Mouse (Mus musculus) embryonic facial prominence, embryonic 12.5 days (tissue): ENCODE data around the gene Schip1. TPM values are rescaled to one million over a fixed set of nuclear protein-coding genes. Genes with fewer than 3 reads are reported as not detected.

Experiments used
- ATAC-seq: fragments of 200-750 bp; cut with Nextera tagmentation; 2 replicates; pipeline ENCODE4 v1.8.0; 2017; ENCODE audit not compliant: insufficient number of reproducible peaks, insufficient read depth, low FRiP score, low TSS enrichment
- H3K27ac ChIP-seq: fragments of 300-500 bp; sonication (generic); 2 replicates; pipeline ENCODE4 v1.5.1; 2016; ENCODE audit warnings: mild to moderate bottlenecking
- H3K27me3 ChIP-seq: fragments of 300-500 bp; sonication (generic); 2 replicates; pipeline ENCODE4 v1.6.1; 2016; ENCODE audit warnings: mild to moderate bottlenecking, moderate library complexity
- H3K36me3 ChIP-seq: fragments of 300-500 bp; sonication (generic); 2 replicates; pipeline ENCODE4 v1.6.1; 2016; ENCODE audit warnings: mild to moderate bottlenecking
- H3K4me1 ChIP-seq: fragments of 300-500 bp; sonication (generic); 2 replicates; pipeline ENCODE4 v1.6.1; 2016
- H3K4me2 ChIP-seq: fragments of 300-500 bp; sonication (generic); replicated peaks from 2 replicates; pipeline ENCODE4 v1.6.1; 2016; ENCODE audit warnings: mild to moderate bottlenecking, moderate library complexity
- H3K4me3 ChIP-seq: fragments of 300-500 bp; sonication (generic); 2 replicates; pipeline ENCODE4 v1.5.1; 2016; ENCODE audit warnings: mild to moderate bottlenecking
- H3K9ac ChIP-seq: fragments of 300-500 bp; sonication (generic); 2 replicates; pipeline ENCODE4 v1.6.1; 2016; ENCODE audit warnings: mild to moderate bottlenecking, moderate library complexity
- H3K9me3 ChIP-seq: fragments of 300-500 bp; sonication (generic); 2 replicates; pipeline ENCODE4 v1.6.1; 2016; ENCODE audit warnings: mild to moderate bottlenecking, moderate library complexity
- WGBS: fragments of 180-500 bp; shearing (Covaris S2); methylation state at CpG from one replicate; pipeline ENCODE4 v1.1.7; 2016; 5-methylcytosine and 5-hydroxymethylcytosine counted together
- polyA plus RNA-seq: library from polyadenylated mRNA; unstranded; fragments of >200 nt; fragmentation: Nextera tagmentation; extraction: Ambion mirVana; gene quantifications from 2 replicates; pipeline ENCODE4 v1.2.1, GENCODE M21; 2016

The Schip1 gene
- polyA plus RNA-seq, 1 experiment from 2014 or later = 37.6 TPM

DNA sequence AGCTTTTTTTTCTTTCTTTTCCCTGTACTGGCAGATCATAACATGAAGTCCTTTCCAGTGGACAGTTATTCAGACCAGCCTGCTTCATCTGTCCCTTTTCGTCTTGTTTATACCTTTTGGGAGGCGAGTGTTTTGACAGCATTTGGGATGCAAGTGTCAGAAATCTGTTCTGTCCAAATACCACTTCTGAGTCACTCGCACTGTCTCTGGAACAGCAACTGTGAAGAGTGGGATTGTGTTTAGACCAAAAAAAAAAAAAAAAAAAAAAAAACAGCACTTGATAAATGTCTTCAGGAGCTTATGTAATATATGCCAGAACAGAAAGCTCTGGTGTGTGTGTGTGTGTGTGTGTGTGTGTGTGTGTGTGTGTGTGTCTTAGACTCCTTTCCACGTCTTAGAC, 505.7 kb downstream of the Schip1 start:
- Histone ChIP-seq H3K9me3 (no peaks in the 10 kb centered on the region), H3K4me1 (peaks cover 19% of the 10 kb centered on the region), H3K4me3 (no peak overlapping the region), H3K27ac (no peak overlapping the region), H3K9ac (no peak overlapping the region), H3K36me3 (no peaks in the 10 kb centered on the region), H3K27me3 (no peaks in the 10 kb centered on the region), H3K4me2 (no peak overlapping the region)
- WGBS = 72% methylated on average over 4 of the region's 4 CpGs
- ATAC-seq = no peak

DNA sequence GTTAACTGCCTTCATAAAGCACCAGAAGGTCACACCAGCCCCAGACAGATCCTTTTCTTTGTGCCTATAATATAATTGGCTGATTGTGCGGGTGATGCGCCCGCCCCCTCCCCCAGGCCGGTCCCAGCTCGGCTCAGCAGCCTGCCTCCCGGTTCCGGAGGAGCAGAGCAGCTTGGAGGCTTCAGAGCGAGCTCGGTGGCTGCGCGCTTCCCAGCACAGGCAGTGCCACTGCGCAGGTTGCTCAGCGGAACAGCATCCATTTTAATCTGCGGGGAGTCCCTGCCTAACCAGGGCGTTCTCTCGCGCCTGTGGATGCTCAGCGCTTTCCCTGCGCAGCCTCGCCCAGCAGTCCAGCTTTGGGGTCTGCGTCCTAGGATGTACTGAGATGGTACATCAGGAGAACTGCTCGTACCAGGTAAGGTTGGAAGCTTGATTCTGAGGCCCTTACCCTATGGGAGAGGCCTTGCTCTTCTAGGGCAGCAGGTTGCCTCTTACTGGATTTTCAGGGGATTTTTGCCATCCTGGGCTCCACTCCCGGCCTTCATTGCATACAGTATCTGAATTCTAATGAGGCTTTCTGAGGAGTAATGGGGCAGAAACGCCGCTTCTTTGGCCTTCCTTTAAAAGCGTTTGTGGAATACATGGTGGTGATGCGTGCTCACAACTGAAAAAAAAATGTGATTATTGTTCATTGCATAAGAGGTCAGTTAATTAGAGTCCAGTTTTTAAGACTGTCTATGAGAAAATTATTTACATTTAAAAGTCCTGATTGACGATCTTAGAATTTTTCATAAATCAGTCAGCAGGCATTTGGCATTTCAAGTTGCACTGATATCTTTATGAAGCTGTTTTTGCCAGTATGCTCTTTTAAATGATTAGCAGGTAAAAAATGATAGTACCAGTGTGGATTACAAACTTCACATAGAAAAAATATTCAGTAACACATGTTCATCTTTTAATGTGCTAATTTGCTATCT, 507.9 kb downstream of the Schip1 start:
- no peaks in the 10 kb centered on the region for H3K36me3 ChIP-seq
- no peaks in the 10 kb centered on the region for H3K9me3 ChIP-seq
- peak; percentile 78 for ATAC-seq
- peaks cover 34% of the 10 kb centered on the region for H3K4me1 ChIP-seq
- H3K9ac ChIP-seq = peak overlapping the region; percentile 11
- 11% methylated on average over 28 of the region's 28 CpGs for WGBS
- peak overlapping the region; percentile 48 for H3K27ac ChIP-seq
- no peaks in the 10 kb centered on the region for H3K27me3 ChIP-seq
- H3K4me3 ChIP-seq = peak overlapping the region; percentile 31
- peak overlapping the region; percentile 47 for H3K4me2 ChIP-seq

DNA sequence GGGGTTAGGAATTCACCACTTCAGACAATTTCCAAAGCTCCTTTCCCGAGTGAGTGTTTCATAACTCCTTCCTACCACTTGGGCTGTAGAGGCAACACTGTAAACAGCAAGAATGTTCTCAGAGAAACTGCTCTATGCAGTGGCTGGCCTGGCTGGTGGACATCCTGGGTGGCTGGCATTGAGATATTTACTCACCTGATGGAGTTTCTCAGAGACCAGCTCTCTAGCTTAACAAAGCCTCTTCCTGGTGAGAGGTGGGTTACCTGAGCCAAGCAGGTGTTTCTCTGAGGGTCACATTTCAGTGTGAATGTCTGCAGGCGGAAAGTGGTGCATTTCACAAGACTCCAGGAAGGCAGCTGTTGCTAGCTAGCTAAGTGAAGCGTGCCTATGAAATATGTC, 508.6 kb downstream of the Schip1 start:
- Histone ChIP-seq H3K27ac (no peak overlapping the region), H3K4me3 (no peak overlapping the region), H3K9me3 (no peaks in the 10 kb centered on the region), H3K4me2 (peak overlapping the region; percentile 12; the same call in 1 of the 2 replicates), H3K27me3 (no peaks in the 10 kb centered on the region), H3K4me1 (peaks cover 31% of the 10 kb centered on the region), H3K9ac (no peak overlapping the region), H3K36me3 (no peaks in the 10 kb centered on the region)
- 52% methylated on average over 3 of the region's 3 CpGs for WGBS
- no peak for ATAC-seq

DNA sequence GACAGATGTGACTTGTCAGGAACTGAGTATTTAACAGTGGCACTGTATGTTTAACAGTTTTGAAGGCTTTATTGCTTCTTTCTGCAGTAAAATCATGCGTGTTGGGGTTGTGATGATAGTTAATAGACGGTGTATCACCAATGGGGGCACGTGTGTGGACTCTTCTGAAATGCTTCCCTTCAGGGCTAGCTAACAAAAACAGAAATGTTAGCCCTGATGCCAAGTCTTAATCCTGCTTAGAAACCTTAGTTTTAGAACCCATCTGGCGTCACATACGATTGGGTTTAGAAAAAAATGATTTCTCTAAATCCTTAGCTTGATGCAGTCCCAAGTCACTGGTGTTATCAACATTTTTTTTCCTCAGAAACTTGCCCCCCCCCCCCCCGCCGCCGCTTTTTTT, 509.5 kb downstream of the Schip1 start:
- Histone ChIP-seq H3K9me3 (no peaks in the 10 kb centered on the region), H3K27ac (no peak overlapping the region), H3K4me1 (peaks cover 24% of the 10 kb centered on the region), H3K36me3 (no peaks in the 10 kb centered on the region), H3K4me3 (no peak overlapping the region), H3K9ac (no peak overlapping the region), H3K4me2 (no peak overlapping the region), H3K27me3 (no peaks in the 10 kb centered on the region)
- ATAC-seq = no peak
- WGBS = 60% methylated on average over 5 of the region's 8 CpGs

DNA sequence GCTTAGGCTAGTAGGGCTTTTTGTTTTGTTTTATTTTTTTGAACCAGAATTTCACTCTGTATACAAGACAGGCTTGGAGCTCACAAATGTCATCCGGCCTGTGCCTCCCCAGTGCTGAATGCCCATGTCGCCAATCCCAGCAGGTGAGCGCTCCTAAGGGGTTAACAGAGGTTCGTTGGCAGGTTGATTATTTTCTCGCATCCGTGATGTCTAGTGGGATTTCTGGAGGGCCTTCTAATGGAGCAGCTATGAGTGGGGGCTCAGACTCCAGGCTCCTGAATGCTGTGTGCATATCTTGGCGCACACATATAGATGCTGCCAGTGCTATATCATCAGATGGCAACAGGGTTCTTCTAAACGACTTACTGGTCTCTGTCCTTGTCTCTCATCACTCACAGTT, 510.0 kb downstream of the Schip1 start:
- Histone ChIP-seq H3K4me3 (no peak overlapping the region), H3K36me3 (no peaks in the 10 kb centered on the region), H3K27me3 (no peaks in the 10 kb centered on the region), H3K9ac (no peak overlapping the region), H3K4me2 (no peak overlapping the region; the same call in 1 of the 2 replicates), H3K27ac (no peak overlapping the region), H3K9me3 (no peaks in the 10 kb centered on the region), H3K4me1 (peaks cover 24% of the 10 kb centered on the region)
- ATAC-seq = no peak
- 76% methylated on average over 8 of the region's 8 CpGs for WGBS

DNA sequence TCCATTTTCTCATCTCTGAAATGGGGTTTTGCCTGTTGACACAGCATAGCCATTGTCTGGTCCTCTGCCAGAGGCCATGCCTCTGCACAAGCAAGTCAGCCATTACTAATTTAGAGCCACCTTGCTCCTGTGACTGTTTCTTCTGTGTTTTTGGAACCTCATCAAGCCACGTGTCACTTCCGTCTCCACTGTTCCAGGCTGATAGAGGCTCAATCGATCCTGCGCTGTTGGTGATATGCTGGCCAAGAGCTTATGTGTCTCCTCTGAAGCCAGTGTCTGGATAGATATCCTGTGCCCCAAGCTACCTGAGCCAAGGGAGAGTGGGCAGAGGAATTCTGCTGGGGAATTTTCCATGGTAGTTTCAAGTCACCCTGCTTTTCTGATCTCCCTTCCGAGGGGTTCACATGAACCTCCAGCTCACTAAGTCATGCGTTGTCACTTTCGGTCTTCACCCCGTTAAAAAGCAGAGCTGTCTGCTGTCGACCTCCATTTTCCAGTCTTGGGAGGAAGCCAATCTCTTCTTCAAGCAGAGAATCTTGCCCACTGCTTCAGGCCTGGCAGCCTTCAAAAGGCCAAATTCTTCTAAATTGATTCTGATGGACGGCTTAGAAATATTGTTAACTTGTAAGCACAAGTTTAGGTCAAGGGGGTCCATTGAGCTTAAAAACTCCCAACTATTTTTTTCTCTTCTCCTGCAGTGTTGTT, 511.2 kb downstream of the Schip1 start:
- Histone ChIP-seq H3K4me2 (no peak overlapping the region), H3K4me3 (no peak overlapping the region), H3K27me3 (no peaks in the 10 kb centered on the region), H3K9ac (no peak overlapping the region), H3K4me1 (peaks cover 24% of the 10 kb centered on the region), H3K9me3 (no peaks in the 10 kb centered on the region), H3K36me3 (no peaks in the 10 kb centered on the region), H3K27ac (no peak overlapping the region)
- WGBS = 69% methylated on average over 10 of the region's 10 CpGs
- no peak for ATAC-seq

DNA sequence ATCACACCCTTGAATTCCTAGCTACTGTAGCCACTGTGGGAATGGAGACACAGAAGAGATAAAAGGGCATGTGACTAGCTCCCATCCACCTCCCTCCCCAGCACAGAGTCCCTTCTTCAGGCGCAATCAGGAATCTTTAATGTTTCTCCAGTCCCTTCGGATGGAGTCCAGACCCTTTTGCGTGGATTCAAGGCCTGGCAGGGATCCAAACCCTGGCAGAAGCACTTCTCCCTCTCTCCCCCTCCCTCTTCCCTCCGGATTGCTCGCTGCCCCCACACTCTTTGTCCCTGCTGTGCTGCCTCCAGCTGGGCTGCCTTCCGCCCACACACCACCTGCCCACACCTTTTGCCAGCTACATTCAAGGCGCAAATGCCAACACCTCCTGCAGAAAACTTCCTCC, 511.8 kb downstream of the Schip1 start:
- no peak overlapping the region for H3K9ac ChIP-seq
- H3K4me2 ChIP-seq = no peak overlapping the region

DNA sequence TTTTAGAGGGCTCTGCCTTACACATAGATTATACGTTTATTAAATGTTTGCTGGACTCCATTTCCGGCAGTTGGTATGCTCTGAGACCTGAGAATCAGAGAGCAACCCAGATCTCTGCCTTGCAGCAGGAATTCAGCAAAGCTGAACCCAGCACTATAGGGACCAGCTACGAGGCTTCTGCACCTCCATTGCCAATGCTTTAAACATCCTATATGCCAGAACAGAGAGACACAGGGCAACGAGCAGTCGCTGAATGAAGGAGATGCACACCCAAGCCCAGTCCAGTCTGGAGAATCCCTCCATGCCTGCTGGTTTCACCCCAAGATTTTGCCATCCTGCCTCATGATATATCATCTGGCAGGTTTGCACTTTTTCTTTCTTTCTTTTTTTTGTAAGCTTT, 512.3 kb downstream of the Schip1 start:
- no peak overlapping the region for H3K27ac ChIP-seq
- H3K9ac ChIP-seq = no peak overlapping the region
- ATAC-seq = no peak
- H3K4me1 ChIP-seq = peaks cover 23% of the 10 kb centered on the region
- no peak overlapping the region for H3K4me3 ChIP-seq
- H3K9me3 ChIP-seq = no peaks in the 10 kb centered on the region
- no peaks in the 10 kb centered on the region for H3K27me3 ChIP-seq
- 65% methylated on average over 5 of the region's 5 CpGs for WGBS
- no peaks in the 10 kb centered on the region for H3K36me3 ChIP-seq
- H3K4me2 ChIP-seq = no peak overlapping the region

More for the DNA sequence above, 511.8 kb downstream of the Schip1 start:
- Histone ChIP-seq H3K27ac (peak overlapping the region; percentile 3; the same call in 1 of the 2 replicates), H3K36me3 (no peaks in the 10 kb centered on the region), H3K4me1 (peaks cover 24% of the 10 kb centered on the region), H3K4me3 (no peak overlapping the region), H3K9me3 (no peaks in the 10 kb centered on the region), H3K27me3 (no peaks in the 10 kb centered on the region)
- no peak for ATAC-seq
- WGBS = 17% methylated on average over 7 of the region's 7 CpGs

DNA sequence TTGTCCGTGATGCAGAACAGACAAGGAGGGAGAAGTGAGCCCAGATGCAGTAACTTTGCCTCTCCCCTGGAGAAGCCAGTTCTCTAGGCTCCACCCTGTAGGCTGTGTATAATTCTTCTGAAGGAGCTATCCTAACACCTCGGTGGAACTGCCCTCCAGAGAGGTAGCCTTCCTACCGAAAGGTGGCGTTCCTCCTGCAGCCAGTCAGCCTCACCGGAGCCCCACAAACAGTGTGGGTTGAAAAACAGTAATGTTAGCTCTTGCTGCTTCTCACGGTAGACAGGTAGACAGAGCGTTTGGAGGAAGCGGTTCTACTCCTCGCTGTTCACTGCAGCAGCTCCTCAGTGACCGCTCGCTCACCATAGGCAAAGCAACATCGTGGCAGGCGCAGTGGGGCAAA, 517.0 kb downstream of the Schip1 start:
- Histone ChIP-seq H3K4me2 (no peak overlapping the region), H3K27ac (no peak overlapping the region), H3K4me1 (peaks cover 32% of the 10 kb centered on the region), H3K27me3 (no peaks in the 10 kb centered on the region), H3K4me3 (no peak overlapping the region), H3K36me3 (no peaks in the 10 kb centered on the region), H3K9ac (no peak overlapping the region), H3K9me3 (no peaks in the 10 kb centered on the region)
- ATAC-seq = no peak
- 67% methylated on average over 13 of the region's 13 CpGs for WGBS

DNA sequence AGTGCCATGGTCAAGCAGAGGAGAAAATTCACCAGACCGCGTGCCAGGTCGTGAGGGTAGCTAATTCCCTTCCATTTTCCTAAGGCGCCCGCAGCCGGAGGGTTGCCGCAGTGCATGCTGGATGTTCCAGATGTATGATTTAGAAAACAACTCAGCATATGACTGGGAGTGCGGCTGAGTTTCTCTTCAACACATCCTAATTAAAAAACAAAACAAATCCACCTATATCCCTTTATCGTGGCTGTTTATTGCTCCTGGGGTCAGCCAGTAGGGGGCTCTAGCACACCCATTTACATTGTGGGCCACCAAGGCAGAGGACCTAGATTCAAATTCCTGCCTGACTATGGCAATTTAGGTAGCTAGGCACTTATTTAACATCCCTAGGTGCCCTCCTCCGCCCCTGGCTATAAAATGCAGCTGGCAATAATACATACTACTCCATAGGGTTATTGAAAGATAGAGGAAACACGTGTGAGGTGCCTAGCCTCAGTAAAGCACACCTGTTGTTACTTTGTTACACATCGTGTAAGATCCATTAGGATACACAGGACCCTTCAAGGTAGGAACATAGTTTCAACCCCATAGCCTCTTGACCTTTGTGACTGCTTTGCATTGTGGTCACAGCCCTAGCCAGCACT, 517.6 kb downstream of the Schip1 start:
- Histone ChIP-seq H3K4me1 (peaks cover 34% of the 10 kb centered on the region), H3K4me3 (no peak overlapping the region), H3K27me3 (no peaks in the 10 kb centered on the region), H3K27ac (no peak overlapping the region), H3K9ac (no peak overlapping the region), H3K4me2 (peak overlapping the region; percentile 37; the same call in 1 of the 2 replicates), H3K9me3 (no peaks in the 10 kb centered on the region), H3K36me3 (no peaks in the 10 kb centered on the region)
- WGBS = 56% methylated on average over 12 of the region's 12 CpGs
- no peak for ATAC-seq

DNA sequence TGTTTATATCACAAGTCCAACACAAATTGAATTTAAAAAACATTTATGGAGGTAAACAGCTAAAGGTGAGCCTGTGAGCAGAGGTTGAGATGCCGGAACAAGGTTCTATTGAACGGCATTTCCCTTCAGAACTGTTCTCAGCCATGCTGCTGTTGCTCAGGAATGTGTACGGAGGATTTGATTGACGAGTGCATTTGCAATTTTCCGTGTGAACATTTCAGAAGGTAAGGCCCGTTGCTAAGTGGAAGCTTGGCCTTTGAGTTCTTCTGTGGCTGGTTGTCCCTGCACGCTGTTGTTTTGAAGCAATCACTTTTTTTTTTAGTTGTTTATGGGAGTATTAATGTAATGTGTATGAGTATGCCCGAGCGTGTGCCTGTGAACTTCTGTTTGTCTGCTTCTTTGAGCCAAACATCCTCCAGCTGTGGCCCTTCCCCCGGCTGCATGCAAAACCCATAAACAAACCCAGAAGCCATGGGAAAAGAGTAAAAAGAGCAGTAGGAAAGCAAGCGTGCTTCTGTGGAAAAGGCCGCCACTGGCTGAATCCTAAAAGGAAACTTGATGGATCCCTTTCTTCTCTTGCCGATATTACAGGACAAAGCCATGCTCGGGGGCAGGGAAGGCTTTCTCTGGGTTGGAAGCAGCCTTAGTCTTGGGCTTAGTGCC, 518.6 kb downstream of the Schip1 start:
- Histone ChIP-seq H3K27ac (peak overlapping the region; percentile 25; the same call in 1 of the 2 replicates), H3K4me3 (no peak overlapping the region), H3K4me2 (peak overlapping the region; percentile 37), H3K27me3 (no peaks in the 10 kb centered on the region), H3K9ac (no peak overlapping the region), H3K36me3 (no peaks in the 10 kb centered on the region), H3K9me3 (no peaks in the 10 kb centered on the region), H3K4me1 (peaks cover 43% of the 10 kb centered on the region)
- WGBS = 9% methylated on average over 14 of the region's 14 CpGs
- no peak for ATAC-seq
